Mouse (Mus musculus) common myeloid progenitor, adult 5-6 weeks (primary cell): ENCODE results near the gene Gm11111. TPM values are rescaled to one million over a fixed set of nuclear protein-coding genes. Genes with fewer than 3 reads are reported as not detected.
"Not testable (repeated sequence)": the region's sequence is repeated elsewhere in the genome, so short reads cannot be mapped to it uniquely, and the experiment has no call there.

Source experiments
- ATAC-seq: replicated peaks from 2 replicates; pipeline ENCODE4 v1.8.0; 2016; ENCODE audit warnings: low read depth, mild to moderate bottlenecking, moderate TSS enrichment, inconsistent platforms; ENCODE audit not compliant: poor library complexity, severe bottlenecking
- total RNA-seq: library from RNA; stranded (forward); fragments of 200-1000, 187-1606 nt; gene quantifications from 2 replicates; pipeline ENCODE4 v1.2.3, GENCODE M21; 2017

Gene Gm11111
- total RNA-seq, result not detected in 2 replicates

- ATAC-seq, result no peak
Observed at GRCm38 (mm10) chr5:98552395-98552794, at the start of gene Gm11111. Gene Gm11111 (plus strand): TSS chr5:98552695.

GRCm38 (mm10) chr5:98516214-98516613 lies 36.3 kb upstream of the Gm11111 start:
- no peak for ATAC-seq

GRCm38 (mm10) chr5:98520118-98520517 lies 32.4 kb upstream of the Gm11111 start:
- ATAC-seq, result no peak

GRCm38 (mm10) chr5:98522270-98522977 lies 30.1 kb upstream of the Gm11111 start:
- no peak for ATAC-seq

GRCm38 (mm10) chr5:98523050-98523449 lies 29.4 kb upstream of the Gm11111 start:
- no peak for ATAC-seq

GRCm38 (mm10) chr5:98523783-98524182 lies 28.7 kb upstream of the Gm11111 start:
- ATAC-seq, result no peak

- no peak for ATAC-seq
Observed at GRCm38 (mm10) chr5:98541333-98541732, 11.2 kb upstream of the Gm11111 start.

GRCm38 (mm10) chr5:98550285-98550684 lies 2.2 kb upstream of the Gm11111 start:
- ATAC-seq, result no peak

- ATAC-seq, result no peak
Observed at GRCm38 (mm10) chr5:98550873-98551272, 1.6 kb upstream of the Gm11111 start.

- ATAC-seq, result no peak
Observed at GRCm38 (mm10) chr5:98552811-98553601, 511 bp downstream of the Gm11111 start.

- ATAC-seq, result no peak
Observed at GRCm38 (mm10) chr5:98561301-98561700, 8.8 kb downstream of the Gm11111 start.

- ATAC-seq, result no peak
Observed at GRCm38 (mm10) chr5:98562806-98563205, 10.3 kb downstream of the Gm11111 start.

GRCm38 (mm10) chr5:98563801-98564200 lies 11.3 kb downstream of the Gm11111 start:
- ATAC-seq, result no peak

GRCm38 (mm10) chr5:98566461-98567193 lies 14.1 kb downstream of the Gm11111 start:
- no peak for ATAC-seq

GRCm38 (mm10) chr5:98568481-98568880 lies 16.0 kb downstream of the Gm11111 start:
- no peak for ATAC-seq

- ATAC-seq, result peak; percentile 81
Observed at GRCm38 (mm10) chr5:98569029-98569513, 16.6 kb downstream of the Gm11111 start.

- ATAC-seq, result no peak
Observed at GRCm38 (mm10) chr5:98572392-98572791, 19.9 kb downstream of the Gm11111 start.

- no peak for ATAC-seq
Observed at GRCm38 (mm10) chr5:98574711-98575470, 22.4 kb downstream of the Gm11111 start.

- no peak for ATAC-seq
Observed at GRCm38 (mm10) chr5:98575471-98575834, 23.0 kb downstream of the Gm11111 start.

- ATAC-seq, result not testable (repeated sequence)
Observed at GRCm38 (mm10) chr5:98576538-98576937, 24.0 kb downstream of the Gm11111 start.
